Mouse (Mus musculus): Measurements from ENCODE around the gene Ppm1n. TPM values are rescaled to one million over a fixed set of nuclear protein-coding genes. Genes with fewer than 3 reads are reported as not detected.

The Ppm1n gene
- polyA plus RNA-seq, 1 experiment from 2014 or later, result 0.59 TPM

Other genes starting within 250 kb of the Ppm1n start
- not detected in 2 replicates for gene Rsph6a, start 225.4 kb downstream of the Ppm1n start, polyA plus RNA-seq (2015; fragmentation: Nextera tagmentation; extraction: Ambion mirVana)
- 25.1 and 26.0 TPM in 2 replicates for gene Dmwd, start 203.8 kb downstream of the Ppm1n start, polyA plus RNA-seq (2015; fragmentation: Nextera tagmentation; extraction: Ambion mirVana)
- 10.5 and 10.7 TPM in 2 replicates for gene Dmpk, start 196.2 kb downstream of the Ppm1n start, polyA plus RNA-seq (2015; fragmentation: Nextera tagmentation; extraction: Ambion mirVana)
- gene Six5, start 185.5 kb downstream of the Ppm1n start, polyA plus RNA-seq (2015; fragmentation: Nextera tagmentation; extraction: Ambion mirVana), result 2.5 and 3.2 TPM in 2 replicates
- 2.1 and 2.3 TPM in 2 replicates for gene Gm4969, start 161.7 kb downstream of the Ppm1n start, polyA plus RNA-seq (2015; fragmentation: Nextera tagmentation; extraction: Ambion mirVana)
- 17.7 and 18.1 TPM in 2 replicates for gene Fbxo46, start 160.2 kb downstream of the Ppm1n start, polyA plus RNA-seq (2015; fragmentation: Nextera tagmentation; extraction: Ambion mirVana)
- 21.7 and 22.2 TPM in 2 replicates for gene Qpctl, start 130.8 kb downstream of the Ppm1n start, polyA plus RNA-seq (2015; fragmentation: Nextera tagmentation; extraction: Ambion mirVana)
- 108 and 118 TPM in 2 replicates for gene Snrpd2, start 130.3 kb downstream of the Ppm1n start, polyA plus RNA-seq (2015; fragmentation: Nextera tagmentation; extraction: Ambion mirVana)
- gene Gipr, start 113.9 kb downstream of the Ppm1n start, polyA plus RNA-seq (2015; fragmentation: Nextera tagmentation; extraction: Ambion mirVana), result 1.3 and 1.4 TPM in 2 replicates
- gene Eml2, start 103.6 kb downstream of the Ppm1n start, polyA plus RNA-seq (2015; fragmentation: Nextera tagmentation; extraction: Ambion mirVana), result 6.8 and 8.1 TPM in 2 replicates
- gene Gpr4, start 67.5 kb downstream of the Ppm1n start, polyA plus RNA-seq (2015; fragmentation: Nextera tagmentation; extraction: Ambion mirVana), result 2.0 and 2.6 TPM in 2 replicates
- gene Opa3, start 51.7 kb downstream of the Ppm1n start, polyA plus RNA-seq (2015; fragmentation: Nextera tagmentation; extraction: Ambion mirVana), result 38.7 and 39.9 TPM in 2 replicates
- gene Vasp, start 8.2 kb downstream of the Ppm1n start, polyA plus RNA-seq (2015; fragmentation: Nextera tagmentation; extraction: Ambion mirVana), result 41.2 and 46.3 TPM in 2 replicates
- gene Rtn2, start 2.6 kb upstream of the Ppm1n start, polyA plus RNA-seq (2015; fragmentation: Nextera tagmentation; extraction: Ambion mirVana), result 103 and 117 TPM in 2 replicates
- gene Fosb, start 30.0 kb upstream of the Ppm1n start, polyA plus RNA-seq (2015; fragmentation: Nextera tagmentation; extraction: Ambion mirVana), result 0.06 and 0.19 TPM in 2 replicates
- 90.7 and 96.1 TPM in 2 replicates for gene Ercc1, start 64.7 kb upstream of the Ppm1n start, polyA plus RNA-seq (2015; fragmentation: Nextera tagmentation; extraction: Ambion mirVana)
- 19.8 and 21.1 TPM in 2 replicates for gene Cd3eap, start 79.4 kb upstream of the Ppm1n start, polyA plus RNA-seq (2015; fragmentation: Nextera tagmentation; extraction: Ambion mirVana)
- 1.2 and 3.4 TPM in 2 replicates for gene Ppp1r13l, start 79.7 kb upstream of the Ppm1n start, polyA plus RNA-seq (2015; fragmentation: Nextera tagmentation; extraction: Ambion mirVana)
- gene Ercc2, start 101.9 kb upstream of the Ppm1n start, polyA plus RNA-seq (2015; fragmentation: Nextera tagmentation; extraction: Ambion mirVana), result 18.6 and 20.5 TPM in 2 replicates
- gene Klc3, start 124.0 kb upstream of the Ppm1n start, polyA plus RNA-seq (2015; fragmentation: Nextera tagmentation; extraction: Ambion mirVana), result 4.0 and 5.3 TPM in 2 replicates
- 1.1 and 1.3 TPM in 2 replicates for gene Ckm, start 124.7 kb upstream of the Ppm1n start, polyA plus RNA-seq (2015; fragmentation: Nextera tagmentation; extraction: Ambion mirVana)
- gene Mark4, start 178.8 kb upstream of the Ppm1n start, polyA plus RNA-seq (2015; fragmentation: Nextera tagmentation; extraction: Ambion mirVana), result 14.9 and 16.1 TPM in 2 replicates
- 0.32 and 0.52 TPM in 2 replicates for gene Exoc3l2, start 183.3 kb upstream of the Ppm1n start, polyA plus RNA-seq (2015; fragmentation: Nextera tagmentation; extraction: Ambion mirVana)
- gene Bloc1s3, start 228.3 kb upstream of the Ppm1n start, polyA plus RNA-seq (2015; fragmentation: Nextera tagmentation; extraction: Ambion mirVana), result 3.5 and 3.6 TPM in 2 replicates
- gene Trappc6a, start 228.3 kb upstream of the Ppm1n start, polyA plus RNA-seq (2015; fragmentation: Nextera tagmentation; extraction: Ambion mirVana), result 46.4 and 49.0 TPM in 2 replicates
- 0.14 TPM in 1 of 2 replicates, not detected in the other for gene Nkpd1, start 237.8 kb upstream of the Ppm1n start, polyA plus RNA-seq (2015; fragmentation: Nextera tagmentation; extraction: Ambion mirVana)